Mouse (Mus musculus) mesoderm, embryonic 11.5 days (tissue): Measurements from ENCODE around the gene Tesk2.
"Not testable (repeated sequence)": the region's sequence is repeated elsewhere in the genome, so short reads cannot be mapped to it uniquely, and the experiment has no call there.

ENCODE experiments used
- DNase-seq: peaks from one replicate; pipeline ENCODE4 v3.0.0-alpha.2; 2012; ENCODE audit warnings: low read depth, low spot score

Tesk2 gene

DNA sequence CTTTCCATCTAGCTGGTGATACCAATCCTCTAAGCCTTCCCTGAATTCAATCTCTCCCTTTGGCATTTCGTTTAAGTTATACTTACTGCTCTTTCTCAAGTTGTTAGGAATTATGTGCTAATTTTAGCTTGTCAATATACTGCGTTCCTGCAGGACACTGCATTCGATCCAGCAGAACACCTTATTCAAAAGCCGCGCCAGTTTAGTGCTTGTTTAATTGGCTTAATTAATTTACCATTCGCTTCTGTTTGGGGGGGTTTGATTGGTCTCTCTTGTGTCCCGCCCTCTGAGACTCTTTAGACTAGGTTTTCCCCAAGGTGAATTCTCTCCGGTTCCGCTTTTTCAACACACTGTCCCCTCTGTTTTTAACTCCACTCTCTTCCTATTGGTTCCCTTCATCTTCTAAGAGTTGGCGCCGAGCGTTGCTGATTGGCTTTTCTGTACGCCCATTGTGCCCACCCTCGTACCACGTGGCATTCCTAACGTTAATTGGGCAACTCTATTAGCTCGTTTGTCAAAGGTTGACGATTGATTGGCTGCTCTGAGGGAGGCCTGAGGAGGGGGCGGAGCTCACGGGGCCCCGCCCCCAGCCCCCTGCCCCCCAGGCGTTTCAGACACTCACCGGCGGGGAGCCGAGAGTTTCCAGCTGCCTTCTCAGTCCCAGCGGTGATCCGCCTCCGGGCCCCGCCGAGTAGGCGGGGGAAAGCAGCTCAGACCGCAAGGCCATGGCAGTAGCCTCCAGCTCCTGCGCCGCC, at the start of gene Tesk2:
TSS of gene Tesk2 (plus strand) at position 606 of the 755 bp plus-strand sequence.
- peak; percentile 98 for DNase-seq

DNA sequence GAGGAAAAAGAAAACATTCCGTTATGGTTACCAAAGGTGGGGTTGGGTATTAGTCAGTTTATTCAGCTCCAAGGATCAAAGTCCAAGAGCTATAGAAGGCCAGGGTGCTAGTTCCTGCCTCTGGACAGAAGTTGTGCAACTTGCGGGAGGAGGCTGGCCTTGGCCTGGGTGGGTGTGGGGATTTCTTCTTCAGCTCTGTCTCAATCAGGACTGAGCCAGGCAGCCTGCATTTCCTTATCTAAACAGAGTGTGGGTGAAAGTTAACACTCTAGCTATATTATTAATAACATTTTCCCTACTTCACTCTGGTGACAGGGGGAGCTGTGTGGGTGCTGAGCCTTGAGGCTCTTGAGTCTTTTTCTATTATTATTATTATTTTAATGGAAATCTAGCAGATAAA, 48.0 kb upstream of the Tesk2 start:
- DNase-seq: no peak

GRCm38 (mm10) chr4:116674761-116675160, 46.0 kb upstream of the Tesk2 start:
- not testable (repeated sequence) for DNase-seq

DNA sequence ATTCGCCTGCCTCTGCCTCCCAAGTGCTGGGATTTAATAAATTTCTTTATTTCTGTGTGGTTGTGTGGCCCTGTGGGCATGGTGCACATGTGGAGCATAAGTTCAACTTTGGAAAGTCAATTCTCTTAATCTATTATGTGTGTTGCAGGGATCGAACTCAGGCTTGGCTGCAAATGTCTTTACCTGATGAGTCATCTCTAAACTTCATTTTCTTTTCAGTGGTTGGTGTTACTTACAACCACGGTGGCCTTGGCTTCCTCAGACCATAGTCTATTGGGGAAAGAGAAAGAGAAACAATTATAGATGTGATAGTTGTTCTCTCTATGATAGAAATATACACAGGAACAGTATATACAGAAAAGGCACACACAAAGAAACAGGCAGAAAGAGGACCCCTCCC, 44.7 kb upstream of the Tesk2 start:
- DNase-seq: no peak

DNA sequence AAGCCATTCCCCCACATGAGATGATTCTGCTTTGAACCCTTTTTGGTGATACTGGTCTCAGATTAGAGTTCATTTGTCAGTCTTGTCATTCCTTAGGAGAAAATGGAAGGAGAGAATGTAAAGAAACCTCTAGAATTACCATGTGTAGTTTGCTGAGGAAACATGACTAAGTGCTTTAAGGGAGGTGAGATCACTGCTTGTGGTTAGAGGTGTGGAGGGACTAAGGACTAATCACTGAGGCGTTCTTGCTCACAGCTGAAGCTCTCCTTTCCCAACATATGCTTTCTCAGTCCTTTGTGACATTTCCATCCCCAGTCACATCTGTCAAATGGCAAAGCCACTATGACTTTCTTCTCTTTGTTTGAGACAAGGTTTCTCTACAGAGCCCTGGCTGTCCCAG, 42.9 kb upstream of the Tesk2 start:
- DNase-seq: no peak

- DNase-seq: no peak
Measured at GRCm38 (mm10) chr4:116679141-116679540, 41.6 kb upstream of the Tesk2 start.

DNA sequence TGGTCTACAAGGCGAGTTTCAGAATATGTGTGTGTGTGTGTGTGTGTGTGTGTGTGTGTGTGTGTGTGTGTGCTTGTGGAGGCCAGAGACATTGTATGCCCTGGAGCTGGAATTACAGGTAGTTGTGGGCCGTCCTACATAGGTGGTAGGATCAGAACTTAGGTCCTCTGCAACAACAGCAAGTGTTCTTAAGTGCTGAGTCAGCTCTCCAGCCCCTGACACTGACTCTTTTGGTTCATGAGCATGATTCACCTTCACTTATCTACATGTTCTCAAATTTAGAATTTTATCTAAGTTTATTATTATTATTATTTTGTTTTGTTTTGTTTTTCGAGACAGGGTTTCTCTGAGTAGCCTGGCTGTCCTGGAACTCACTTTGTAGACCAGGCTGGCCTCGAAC, 40.2 kb upstream of the Tesk2 start:
- not testable (repeated sequence) for DNase-seq

GRCm38 (mm10) chr4:116683957-116684356, 36.8 kb upstream of the Tesk2 start:
- DNase-seq: no peak

- no peak for DNase-seq
Measured at GRCm38 (mm10) chr4:116684665-116685064, 36.1 kb upstream of the Tesk2 start.

GRCm38 (mm10) chr4:116685402-116686061, 35.2 kb upstream of the Tesk2 start, which contains the start of gene Prdx1:
Gene Prdx1, plus strand, starts transcription at chr4:116685544.
- peak; percentile 95 for DNase-seq

DNA sequence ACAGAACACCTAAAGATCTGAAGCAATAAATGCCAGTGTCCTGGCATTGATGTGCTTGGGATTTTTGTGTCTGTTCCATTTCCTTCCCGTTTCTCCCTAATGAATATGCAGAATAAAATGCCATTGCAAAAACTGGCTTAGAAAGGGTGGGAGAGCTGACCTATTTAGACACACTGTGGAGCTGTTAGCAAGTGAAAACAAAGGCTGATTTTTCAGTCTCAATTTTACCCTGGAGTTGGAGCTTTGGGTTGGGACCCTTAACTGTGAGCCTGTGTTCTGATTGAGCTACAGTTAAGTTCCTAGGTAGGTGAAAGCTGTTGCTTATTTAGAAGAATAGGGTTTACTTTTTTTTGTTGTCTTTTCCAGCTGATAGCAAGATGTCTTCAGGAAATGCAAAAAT, 33.7 kb upstream of the Tesk2 start:
- DNase-seq: no peak

DNA sequence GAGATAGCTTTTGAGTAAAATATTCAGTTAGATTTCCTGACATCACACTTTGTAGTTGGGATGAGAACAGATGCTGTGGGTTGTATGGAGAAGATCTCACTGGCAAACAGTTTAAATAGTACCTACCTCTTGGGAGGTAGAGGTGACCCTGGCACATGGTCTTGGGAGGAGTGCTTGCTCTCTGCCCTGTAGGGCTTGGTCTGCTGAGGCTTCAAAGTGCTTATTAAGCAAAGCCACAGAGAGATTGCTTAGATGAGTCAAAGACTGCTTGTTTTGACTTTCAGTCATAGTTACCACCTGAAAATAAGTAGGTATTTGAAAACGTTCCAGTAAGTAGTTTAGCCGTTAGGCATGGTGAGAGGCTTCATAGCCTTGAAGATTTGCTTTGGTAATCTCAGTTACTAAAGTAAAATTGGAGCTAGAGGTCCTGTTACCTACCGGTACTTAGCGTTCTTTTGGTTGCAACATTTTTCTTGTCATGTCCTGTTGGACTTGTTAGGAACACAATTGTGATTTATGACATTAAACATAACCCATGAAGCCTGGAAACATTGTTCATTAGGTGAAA, 31.4 kb upstream of the Tesk2 start:
- no peak for DNase-seq

- no peak for DNase-seq
Measured at GRCm38 (mm10) chr4:116692146-116692545, 28.6 kb upstream of the Tesk2 start.

GRCm38 (mm10) chr4:116693785-116694184, 27.0 kb upstream of the Tesk2 start:
- no peak for DNase-seq

DNA sequence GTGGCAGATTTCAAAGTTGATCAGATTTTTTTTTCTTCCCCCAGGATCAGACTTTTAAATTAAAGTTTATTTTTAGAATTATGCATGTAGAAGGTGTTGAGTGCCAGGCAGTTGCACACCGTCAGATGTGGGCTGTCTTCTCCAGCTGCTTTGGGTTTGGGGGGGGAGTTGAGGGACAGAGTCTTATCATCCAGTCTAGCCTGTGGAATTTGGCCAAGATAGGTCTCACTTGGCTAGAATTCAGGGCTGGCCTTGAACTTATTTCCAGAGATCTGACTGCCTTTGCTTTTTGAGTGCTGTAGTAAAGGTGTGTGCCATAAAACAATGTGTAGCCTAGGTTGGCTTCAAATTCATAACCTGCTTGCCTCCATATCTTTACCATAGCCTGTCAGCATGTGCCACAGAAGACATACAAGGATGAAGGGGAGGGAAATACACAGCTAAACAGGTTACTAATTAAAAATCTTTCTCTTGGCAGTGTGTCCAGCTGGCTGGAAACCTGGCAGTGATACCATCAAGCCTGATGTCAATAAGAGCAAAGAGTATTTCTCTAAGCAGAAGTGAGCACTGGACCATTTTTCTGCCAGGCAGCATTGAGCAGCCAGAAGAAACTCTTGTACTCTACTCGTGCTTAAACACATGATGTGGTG, 21.9 kb upstream of the Tesk2 start:
- no peak for DNase-seq

DNA sequence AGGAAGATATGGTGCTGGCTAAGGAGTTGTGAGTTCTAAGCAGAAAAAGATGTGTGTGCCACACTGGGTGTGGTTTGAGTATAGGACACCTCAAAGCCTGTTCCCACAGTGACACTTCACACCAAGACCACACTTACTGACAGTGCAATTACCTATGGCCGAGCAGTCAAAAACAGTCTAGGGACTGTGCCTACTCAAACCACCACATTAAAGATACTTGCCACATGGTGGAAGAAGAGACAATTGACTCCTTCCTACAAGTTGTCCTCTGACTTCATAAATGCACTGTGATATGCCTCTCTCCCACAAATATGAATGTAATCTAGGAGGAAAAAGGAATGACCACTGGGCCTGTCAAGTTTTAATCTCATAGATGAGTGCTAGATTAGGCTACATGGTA, 19.8 kb upstream of the Tesk2 start:
- DNase-seq: no peak

DNA sequence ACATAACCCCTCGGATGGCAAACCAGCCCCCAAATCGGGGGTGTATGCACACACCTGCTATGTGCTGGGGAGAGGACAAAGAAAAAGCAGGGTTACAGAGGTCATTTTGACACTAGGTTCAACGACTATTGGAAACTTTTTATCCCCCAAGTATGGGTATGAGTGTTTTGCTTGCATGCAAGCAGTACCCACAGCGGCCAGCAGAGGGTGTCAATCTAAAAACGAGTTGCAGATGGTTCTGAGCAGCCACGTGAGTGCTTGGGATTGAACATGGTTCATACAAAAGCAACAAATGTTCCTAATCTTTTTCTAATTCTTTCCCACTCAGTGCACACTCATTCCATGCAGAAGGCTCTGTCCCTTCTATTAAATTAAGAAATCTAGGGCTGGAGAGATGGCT, 16.9 kb upstream of the Tesk2 start:
- DNase-seq: peak; percentile 81

- DNase-seq: no peak
Measured at GRCm38 (mm10) chr4:116707666-116708065, 13.1 kb upstream of the Tesk2 start.

- peak; percentile 96 for DNase-seq
Measured at GRCm38 (mm10) chr4:116708201-116708764, 12.5 kb upstream of the Tesk2 start, which contains the start of the genes Mmachc and Ccdc163. Gene Mmachc, minus strand, starts transcription at chr4:116708406. Gene Ccdc163, plus strand, starts transcription at chr4:116708509.

- DNase-seq: no peak
Measured at GRCm38 (mm10) chr4:116708791-116709390, 11.9 kb upstream of the Tesk2 start.

GRCm38 (mm10) chr4:116710154-116710553, 10.6 kb upstream of the Tesk2 start:
- DNase-seq: no peak
